Mouse (Mus musculus): ENCODE results near the gene Habp4.

The Habp4 gene

GRCm38 (mm10) chr13:64161548-64161915 is at the start of gene Habp4:
Habp4 (plus strand) TSS chr13:64161824.
- DNase-seq (ENCODE audit: low read depth in 2 of 2, low spot score in 2 of 2) = peak; percentile 98

GRCm38 (mm10) chr13:64117442-64117841 is 44.2 kb upstream of the Habp4 start:
- DNase-seq (ENCODE audit: low read depth in 2 of 2, low spot score in 2 of 2) = no peak

GRCm38 (mm10) chr13:64120760-64121159 is 40.9 kb upstream of the Habp4 start:
- no peak for DNase-seq (ENCODE audit: low read depth in 2 of 2, low spot score in 2 of 2)

GRCm38 (mm10) chr13:64123491-64124188 is 38.0 kb upstream of the Habp4 start:
- DNase-seq (ENCODE audit: low read depth in 2 of 2, low spot score in 2 of 2) = no peak

GRCm38 (mm10) chr13:64124886-64125285 is 36.7 kb upstream of the Habp4 start:
- no peak for DNase-seq (ENCODE audit: low read depth in 2 of 2, low spot score in 2 of 2)

- DNase-seq (ENCODE audit: low read depth in 2 of 2, low spot score in 2 of 2) = no peak
These were observed 35.3 kb upstream of the Habp4 start for GRCm38 (mm10) chr13:64126316-64126715.

GRCm38 (mm10) chr13:64128858-64129615 is 32.6 kb upstream of the Habp4 start, which contains the start of gene Slc35d2:
Slc35d2 (minus strand) TSS chr13:64129368.
- peak; percentile 36 to 52 for DNase-seq (ENCODE audit: low read depth in 2 of 2, low spot score in 2 of 2)

GRCm38 (mm10) chr13:64129616-64130375 is 31.8 kb upstream of the Habp4 start:
- peak; percentile 27 to 40 for DNase-seq (ENCODE audit: low read depth in 2 of 2, low spot score in 2 of 2)

- DNase-seq (ENCODE audit: low read depth in 2 of 2, low spot score in 2 of 2) = no peak
These were observed 11.5 kb upstream of the Habp4 start for GRCm38 (mm10) chr13:64150121-64150520.

GRCm38 (mm10) chr13:64152241-64152669 is 9.4 kb upstream of the Habp4 start:
- peak; percentile 49 to 55 for DNase-seq (ENCODE audit: low read depth in 2 of 2, low spot score in 2 of 2)

- peak in 1 of 2 experiments; percentile 31 for DNase-seq (ENCODE audit: low read depth in 2 of 2, low spot score in 2 of 2)
These were observed 8.9 kb upstream of the Habp4 start for GRCm38 (mm10) chr13:64152671-64153082.

GRCm38 (mm10) chr13:64153083-64153682 is 8.4 kb upstream of the Habp4 start, which contains the start of gene Zfp367:
Zfp367 (minus strand) TSS chr13:64153202.
- DNase-seq (ENCODE audit: low read depth in 2 of 2, low spot score in 2 of 2) = peak; percentile 98

- peak; percentile 6 to 16 for DNase-seq (ENCODE audit: low read depth in 2 of 2, low spot score in 2 of 2)
These were observed 7.8 kb upstream of the Habp4 start for GRCm38 (mm10) chr13:64153751-64154267.

- DNase-seq (ENCODE audit: low read depth in 2 of 2, low spot score in 2 of 2) = no peak
These were observed 7.0 kb upstream of the Habp4 start for GRCm38 (mm10) chr13:64154651-64155050.

GRCm38 (mm10) chr13:64155171-64155571 is 6.5 kb upstream of the Habp4 start:
- DNase-seq (ENCODE audit: low read depth in 2 of 2, low spot score in 2 of 2) = no peak

- DNase-seq (ENCODE audit: low read depth in 2 of 2, low spot score in 2 of 2) = no peak
These were observed 4.7 kb upstream of the Habp4 start for GRCm38 (mm10) chr13:64156966-64157365.

- peak in 1 of 2 experiments; percentile 13 for DNase-seq (ENCODE audit: low read depth in 2 of 2, low spot score in 2 of 2)
These were observed 440 bp downstream of the Habp4 start for GRCm38 (mm10) chr13:64161916-64162611.

- no peak for DNase-seq (ENCODE audit: low read depth in 2 of 2, low spot score in 2 of 2)
These were observed 1.0 kb downstream of the Habp4 start for GRCm38 (mm10) chr13:64162626-64163025.

- no peak for DNase-seq (ENCODE audit: low read depth in 2 of 2, low spot score in 2 of 2)
These were observed 1.6 kb downstream of the Habp4 start for GRCm38 (mm10) chr13:64163147-64163715.

- DNase-seq (ENCODE audit: low read depth in 2 of 2, low spot score in 2 of 2) = no peak
These were observed 8.1 kb downstream of the Habp4 start for GRCm38 (mm10) chr13:64169746-64170145.
